Mouse (Mus musculus) hindbrain, postnatal 0 days (tissue): ENCODE data around the gene Gdf7. TPM values are rescaled to one million over a fixed set of nuclear protein-coding genes. Genes with fewer than 3 reads are reported as not detected.
A peak's percentile ranks its signal among the peaks of the same experiment; 100 is the strongest.

ENCODE experiments used
- ATAC-seq: fragments of 200-750 bp; cut with Nextera tagmentation; 2 replicates; pipeline ENCODE4 v1.8.0; 2017; ENCODE audit warnings: mild to moderate bottlenecking, moderate TSS enrichment, moderate library complexity
- DNase-seq: peaks from one replicate; pipeline ENCODE4 v3.0.0-alpha.2; 2015; ENCODE audit warnings: low spot score
- H3K27ac ChIP-seq: fragments of 300-500 bp; sonication (generic); 2 replicates; pipeline ENCODE4 v1.5.1; 2014; ENCODE audit warnings: mild to moderate bottlenecking
- H3K27me3 ChIP-seq: fragments of 300-500 bp; sonication (generic); 2 replicates; pipeline ENCODE4 v1.6.1; 2014; ENCODE audit warnings: low read length, mixed read lengths; ENCODE audit not compliant: insufficient read depth
- H3K36me3 ChIP-seq: fragments of 300-500 bp; sonication (generic); 2 replicates; pipeline ENCODE4 v1.6.1; 2014; ENCODE audit warnings: low read length, mixed read lengths; ENCODE audit not compliant: insufficient read depth
- H3K4me1 ChIP-seq: fragments of 300-500 bp; sonication (generic); 2 replicates; pipeline ENCODE4 v1.6.1; 2014; ENCODE audit warnings: antibody characterized with exemption, low read length, mixed read lengths; ENCODE audit not compliant: insufficient read depth
- H3K4me2 ChIP-seq: fragments of 300-500 bp; sonication (generic); 2 replicates; pipeline ENCODE4 v1.6.1; 2014; ENCODE audit warnings: low read depth, mild to moderate bottlenecking, low read length, moderate library complexity, mixed read lengths
- H3K4me3 ChIP-seq: fragments of 300-500 bp; sonication (generic); 2 replicates; pipeline ENCODE4 v1.5.1; 2014; ENCODE audit warnings: low read length
- H3K9ac ChIP-seq: fragments of 300-500 bp; sonication (generic); replicated peaks from 2 replicates; pipeline ENCODE4 v1.6.1; 2014; ENCODE audit warnings: mild to moderate bottlenecking, low read length, moderate library complexity, mixed read lengths
- H3K9me3 ChIP-seq: fragments of 300-500 bp; sonication (generic); 2 replicates; pipeline ENCODE4 v1.6.1; 2016; ENCODE audit warnings: low read length, mixed read lengths
- CTCF ChIP-seq: IDR thresholded peaks from 2 replicates; pipeline ENCODE4 v1.5.1; 2016; ENCODE audit warnings: antibody characterized with exemption, control low read depth, low read depth
- WGBS: fragments of 180-500 bp; shearing (Covaris S2); extraction: QIAGEN DNeasy Blood & Tissue Kit; methylation state at CpG from one replicate; pipeline ENCODE4 v1.1.7; 2014; 5-methylcytosine and 5-hydroxymethylcytosine counted together
- polyA plus RNA-seq: library from polyadenylated mRNA; unstranded; fragments of >200 nt; fragmentation: Nextera tagmentation; extraction: Ambion mirVana; gene quantifications from 2 replicates; pipeline ENCODE4 v1.2.1, GENCODE M21; 2015
- total RNA-seq: library from RNA; depleted of rRNA; stranded (reverse); fragments of >200 nt; gene quantifications from 2 replicates; pipeline ENCODE4 v1.2.3, GENCODE M21; 2014

Gene Gdf7
- total and polyA plus RNA-seq, 2 experiments from 2014 or later = 0.36 to 3.6 TPM

- Histone ChIP-seq H3K9me3 (no peaks in the 10 kb centered on the region), H3K36me3 (no peaks in the 10 kb centered on the region), H3K27me3 (no peaks in the 10 kb centered on the region), H3K4me2 (peak overlapping the region; percentile 36), H3K27ac (no peak overlapping the region), H3K4me3 (no peak overlapping the region; the same call in 1 of the 2 replicates), H3K9ac (no peak overlapping the region), H3K4me1 (peaks cover 9% of the 10 kb centered on the region)
- WGBS = 35% methylated on average over 15 of the region's 15 CpGs
- peak; percentile 81 for ATAC-seq
- DNase-seq = peak; percentile 78
- no peak for TF ChIP-seq CTCF
Observed at GRCm38 (mm10) chr12:8291157-8291853, 10.4 kb downstream of the Gdf7 start.

- DNase-seq = no peak
- 86% methylated on average over 8 of the region's 8 CpGs for WGBS
Observed at GRCm38 (mm10) chr12:8289499-8289898, 12.3 kb downstream of the Gdf7 start.

GRCm38 (mm10) chr12:8289099-8289498, 12.7 kb downstream of the Gdf7 start:
- Histone ChIP-seq H3K4me2 (no peak overlapping the region), H3K9ac (no peak overlapping the region), H3K27ac (no peak overlapping the region), H3K4me3 (no peak overlapping the region), H3K27me3 (no peaks in the 10 kb centered on the region), H3K36me3 (no peaks in the 10 kb centered on the region), H3K9me3 (no peaks in the 10 kb centered on the region), H3K4me1 (peaks cover 9% of the 10 kb centered on the region)
- WGBS = 71% methylated on average over 5 of the region's 6 CpGs
- DNase-seq (no peak), ATAC-seq (no peak)
- no peak for TF ChIP-seq CTCF

More at GRCm38 (mm10) chr12:8289499-8289898, 12.3 kb downstream of the Gdf7 start:
- Histone ChIP-seq H3K4me3 (no peak overlapping the region), H3K27ac (no peak overlapping the region), H3K4me1 (peaks cover 9% of the 10 kb centered on the region), H3K4me2 (no peak overlapping the region), H3K27me3 (no peaks in the 10 kb centered on the region), H3K36me3 (no peaks in the 10 kb centered on the region), H3K9me3 (no peaks in the 10 kb centered on the region), H3K9ac (no peak overlapping the region)
- TF ChIP-seq CTCF = no peak
- no peak for ATAC-seq

- TF ChIP-seq CTCF = 0 out of 2 replicates have a peak, but pooled peaks have one; percentile 8
- WGBS = 74% methylated on average over 3 of the region's 3 CpGs
- ATAC-seq = no peak
Observed at GRCm38 (mm10) chr12:8287970-8288369, 13.8 kb downstream of the Gdf7 start.

GRCm38 (mm10) chr12:8281225-8282017, 20.3 kb downstream of the Gdf7 start:
- DNase-seq = no peak
- H3K27ac ChIP-seq = no peak overlapping the region
- no peaks in the 10 kb centered on the region for H3K9me3 ChIP-seq
- TF ChIP-seq CTCF = no peak
- no peaks in the 10 kb centered on the region for H3K36me3 ChIP-seq
- WGBS = 77% methylated on average over 15 of the region's 15 CpGs
- no peak for ATAC-seq
- no peak overlapping the region for H3K9ac ChIP-seq
- H3K4me1 ChIP-seq = no peaks in the 10 kb centered on the region
- no peak overlapping the region for H3K4me3 ChIP-seq
- H3K4me2 ChIP-seq = no peak overlapping the region
- H3K27me3 ChIP-seq = no peaks in the 10 kb centered on the region

More at GRCm38 (mm10) chr12:8287970-8288369, 13.8 kb downstream of the Gdf7 start:
- H3K27me3 ChIP-seq = no peaks in the 10 kb centered on the region
- DNase-seq = no peak
- no peak overlapping the region for H3K4me2 ChIP-seq
- no peak overlapping the region for H3K4me3 ChIP-seq
- no peak overlapping the region for H3K27ac ChIP-seq
- H3K36me3 ChIP-seq = no peaks in the 10 kb centered on the region
- H3K4me1 ChIP-seq = peaks cover 9% of the 10 kb centered on the region
- no peak overlapping the region for H3K9ac ChIP-seq
- no peaks in the 10 kb centered on the region for H3K9me3 ChIP-seq

GRCm38 (mm10) chr12:8275424-8275823, 26.3 kb downstream of the Gdf7 start:
- 86% methylated on average over 4 of the region's 4 CpGs for WGBS
- Histone ChIP-seq H3K4me2 (no peak overlapping the region), H3K9ac (no peak overlapping the region), H3K27me3 (no peaks in the 10 kb centered on the region), H3K4me3 (no peak overlapping the region), H3K36me3 (no peaks in the 10 kb centered on the region), H3K27ac (no peak overlapping the region), H3K9me3 (no peaks in the 10 kb centered on the region), H3K4me1 (no peaks in the 10 kb centered on the region)
- no peak for ATAC-seq
- no peak for TF ChIP-seq CTCF
- DNase-seq = no peak
